Mouse (Mus musculus) liver, postnatal 0 days (tissue): Measurements from ENCODE around the gene Gps1.

Source experiments
- CTCF ChIP-seq: sonication (generic); IDR thresholded peaks from 2 replicates; pipeline ENCODE4 v1.5.1; 2016; ENCODE audit warnings: antibody characterized with exemption, low read depth
- EP300 ChIP-seq: IDR thresholded peaks from 2 replicates; pipeline ENCODE4 v1.6.1; 2016; ENCODE audit warnings: antibody characterized with exemption, low read depth, mild to moderate bottlenecking

- TF ChIP-seq CTCF, result no peak
- TF ChIP-seq EP300, result no peak
These were observed 12.5 kb downstream of the Gps1 start for GRCm38 (mm10) chr11:120796614-120796946.
